Mouse (Mus musculus): ENCODE measurements around the gene Hp.

- TF ChIP-seq POLR2A (IDR thresholded peaks at IDR 0.05; ENCODE audit: borderline replicate concordance, low read depth, low read length) (no peak), CTCF (IDR thresholded peaks at IDR 0.05; ENCODE audit: low read depth, low read length) (no peak)
Observed at GRCm38 (mm10) chr8:109608271-109609152, 29.5 kb upstream of the Hp start, which contains the start of gene Dhodh.
